Mouse (Mus musculus) bone marrow macrophage, adult 2 months (primary cell): Measurements from ENCODE around the gene Ccdc69.

Experiments used
- CTCF ChIP-seq: IDR thresholded peaks from 2 replicates; pipeline ENCODE4 v1.5.1; 2012; ENCODE audit warnings: low read depth, mild to moderate bottlenecking, low read length, moderate library complexity
- POLR2A ChIP-seq: IDR thresholded peaks from 2 replicates; pipeline ENCODE4 v1.6.1; 2012; ENCODE audit warnings: mild to moderate bottlenecking, low read depth, low read length, borderline replicate concordance

GRCm38 (mm10) chr11:55097463-55098188, 19.7 kb upstream of the Ccdc69 start, which contains the start of gene Gm2a:
- TF ChIP-seq CTCF (no peak), POLR2A (no peak; the same call in 1 of the 2 replicates)
